Mouse (Mus musculus): ENCODE results near the gene Trem1.

Trem1 gene

GRCm38 (mm10) chr17:48267591-48267990 is 35.0 kb downstream of the Trem1 start:
- no peak for DNase-seq (ENCODE audit: low spot score in 2 of 2)

- no peak for DNase-seq (ENCODE audit: low spot score in 2 of 2)
These were observed 35.7 kb downstream of the Trem1 start for GRCm38 (mm10) chr17:48268276-48268675.

DNA sequence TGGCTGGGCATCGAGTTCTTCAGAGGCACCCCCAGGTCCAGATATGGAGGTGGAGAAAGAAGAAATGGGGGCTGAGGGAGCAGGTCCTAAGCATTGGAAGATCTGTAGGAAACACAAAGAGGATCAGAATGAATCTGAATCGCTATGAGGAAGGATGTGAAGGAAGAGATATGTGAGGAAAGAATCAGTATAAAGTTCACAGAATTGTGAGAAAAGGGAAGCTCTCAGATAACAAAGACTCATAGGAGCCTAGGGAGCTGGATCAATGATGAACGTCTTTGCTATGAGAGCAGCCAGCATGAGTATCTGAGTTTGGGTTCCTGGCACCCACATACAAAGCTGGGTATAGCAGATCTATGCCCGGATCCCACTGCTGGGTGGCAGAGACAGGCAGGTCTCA is 37.3 kb downstream of the Trem1 start:
- DNase-seq (ENCODE audit: low spot score in 2 of 2), result no peak

GRCm38 (mm10) chr17:48272158-48272557 is 39.6 kb downstream of the Trem1 start:
- no peak for DNase-seq (ENCODE audit: low spot score in 2 of 2)

DNA sequence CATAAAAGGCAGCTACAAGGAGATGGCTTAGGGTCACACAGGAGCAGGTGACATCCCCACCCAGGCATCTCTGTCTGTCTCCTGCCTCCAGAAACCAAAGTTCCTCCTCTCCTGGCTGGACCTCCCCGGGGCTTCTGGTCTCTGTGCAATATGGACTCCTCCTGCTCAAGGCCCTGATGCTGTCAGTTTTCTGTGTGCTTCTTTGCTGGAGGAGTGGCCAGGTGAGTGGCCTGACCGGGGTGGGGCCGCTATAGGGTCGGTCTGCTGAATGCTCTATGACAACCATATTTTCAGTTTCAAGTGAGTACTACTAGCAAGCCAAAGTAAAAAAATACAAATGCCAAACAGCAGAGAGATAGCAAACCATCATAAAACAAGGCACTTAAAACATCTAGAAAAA is 40.0 kb downstream of the Trem1 start:
- DNase-seq (ENCODE audit: low spot score in 2 of 2), result no peak

GRCm38 (mm10) chr17:48274098-48274497 is 41.5 kb downstream of the Trem1 start:
- no peak for DNase-seq (ENCODE audit: low spot score in 2 of 2)

DNA sequence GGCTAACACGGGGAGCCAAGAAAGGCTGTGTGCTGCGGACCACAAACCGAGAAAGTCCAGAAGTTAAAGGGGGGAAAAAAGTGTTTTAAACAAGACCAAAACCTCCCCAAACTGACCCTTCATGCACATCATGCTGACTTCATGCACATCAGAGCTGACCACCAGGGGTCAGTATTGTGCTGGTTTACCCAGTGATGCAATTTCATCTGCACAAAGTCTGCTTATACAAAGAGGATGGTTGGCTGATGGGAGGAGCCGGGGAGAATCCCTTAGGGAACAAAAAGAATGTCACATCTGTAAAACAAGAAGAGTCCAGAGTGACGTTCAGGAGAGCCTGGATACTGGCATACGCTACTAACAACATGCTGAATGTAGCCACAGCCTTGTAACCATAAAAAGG is 42.3 kb downstream of the Trem1 start:
- DNase-seq (ENCODE audit: low spot score in 2 of 2), result peak; percentile 23 to 88

- no peak for DNase-seq (ENCODE audit: low spot score in 2 of 2)
These were observed 43.2 kb downstream of the Trem1 start for GRCm38 (mm10) chr17:48275736-48276135.

DNA sequence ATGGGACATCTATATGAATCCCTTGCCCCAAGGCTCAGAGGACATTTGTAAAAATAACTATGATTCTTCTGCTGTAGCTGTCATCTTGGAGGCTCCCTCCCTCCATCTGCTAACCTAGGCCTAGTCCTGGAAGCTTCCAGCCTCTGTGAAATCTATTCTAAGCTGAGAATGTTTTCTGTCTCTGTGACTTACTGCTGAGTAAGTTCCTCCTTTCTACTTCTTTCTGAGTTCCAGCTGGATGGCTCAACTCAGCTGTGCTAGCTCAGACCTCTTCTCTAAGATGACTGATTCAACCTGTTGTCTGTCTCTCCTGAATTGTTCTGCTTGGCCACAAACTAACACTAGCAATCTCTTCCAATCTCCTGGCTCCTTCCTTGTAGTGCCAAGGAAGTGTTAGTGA is 45.8 kb downstream of the Trem1 start:
- no peak for DNase-seq (ENCODE audit: low spot score in 2 of 2)

GRCm38 (mm10) chr17:48279002-48279401 is 46.4 kb downstream of the Trem1 start:
- no peak for DNase-seq (ENCODE audit: low spot score in 2 of 2)

GRCm38 (mm10) chr17:48280943-48281738 is 48.6 kb downstream of the Trem1 start:
- no peak for DNase-seq (ENCODE audit: low spot score in 2 of 2)

- no peak for DNase-seq (ENCODE audit: low spot score in 2 of 2)
These were observed 49.1 kb downstream of the Trem1 start for GRCm38 (mm10) chr17:48281739-48282085.

DNA sequence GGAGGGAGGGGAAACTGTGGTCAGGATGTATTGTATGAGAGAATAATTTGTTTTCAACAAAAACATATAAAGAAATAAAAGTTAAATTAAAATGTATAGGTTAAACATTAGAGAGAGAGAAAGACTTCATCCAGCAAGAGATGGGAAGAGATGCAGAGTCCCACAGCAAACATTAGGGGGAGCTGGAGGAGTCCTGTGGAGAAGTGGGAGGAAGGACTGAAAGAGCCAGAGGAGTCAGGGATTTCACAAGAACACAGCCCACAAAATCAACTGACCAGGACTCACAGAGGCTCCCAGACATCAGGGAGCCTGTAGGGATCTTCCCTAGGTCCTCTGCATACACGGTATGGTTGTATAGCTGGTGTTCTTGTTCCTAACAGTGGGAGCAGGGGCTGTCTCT is 54.2 kb downstream of the Trem1 start:
- DNase-seq (ENCODE audit: low spot score in 2 of 2), result no peak

DNA sequence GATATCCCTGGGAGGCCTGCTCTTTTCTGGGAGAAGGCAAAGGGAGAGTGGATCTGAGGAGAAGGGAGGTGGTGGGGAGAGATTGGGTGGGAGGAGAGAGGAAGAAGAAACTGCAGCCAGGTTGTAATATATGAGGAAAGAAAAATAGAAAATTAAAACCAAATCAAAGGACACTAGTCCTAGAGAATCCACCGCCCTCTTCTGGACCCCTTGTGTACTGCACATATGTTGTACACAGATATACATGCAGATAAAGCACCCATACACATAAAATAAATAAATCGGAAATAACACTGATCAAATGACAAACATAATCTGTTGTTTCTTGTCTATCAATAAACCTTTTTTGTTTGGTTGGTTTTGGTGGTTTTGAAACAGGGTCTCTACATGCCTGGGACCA is 54.7 kb downstream of the Trem1 start:
- DNase-seq (ENCODE audit: low spot score in 2 of 2), result no peak

GRCm38 (mm10) chr17:48293500-48294194 is 61.1 kb downstream of the Trem1 start:
- no peak for DNase-seq (ENCODE audit: low spot score in 2 of 2)

Data from left cerebral cortex, adult 9 months (tissue).